ENCODE assay signal across 9 mouse cellular contexts in genomic region chr4:129024775-129025174, GRCm38 (mm10). TPM values are rescaled to one million over a fixed set of nuclear protein-coding genes. Genes with fewer than 3 reads are reported as not detected.
A peak's percentile ranks its signal among the peaks of the same experiment; 100 is the strongest.
DNase-seq lines count a peak whose midpoint lies in the region; ATAC-seq lines count a peak whose summit lies in the region.
"Had no signal": no experiment of that assay in that cellular context is flagged by ENCODE, and none has a peak within 500 bp of the region (broad histone marks: within the 10 kb centered on the region; RNA-seq: fewer than 3 reads in every experiment).

No protein-coding gene starts in this region.

- 36% methylated on average over 6 of the region's 6 CpGs for WGBS in liver, embryonic 11.5 days

- H3K9me3 ChIP-seq in liver, embryonic 11.5 days (ENCODE audit: control insufficient read depth, low read length): no peaks in the 10 kb centered on the region
- H3K9me3 ChIP-seq: neural tube, embryonic 12.5 days had no signal

- H3K27me3 ChIP-seq in liver, embryonic 11.5 days (replicated peaks; ENCODE audit: control insufficient read depth, insufficient read depth, low read length): no peaks in the 10 kb centered on the region
- H3K27me3 ChIP-seq: neural tube, embryonic 12.5 days had no signal

- no peak overlapping the region for H3K4me2 ChIP-seq in liver, embryonic 11.5 days
- H3K4me2 ChIP-seq: neural tube, embryonic 12.5 days had no signal

- peaks cover 4% of the 10 kb centered on the region; the same call in 1 of the 2 replicates for H3K4me1 ChIP-seq in liver, embryonic 11.5 days (replicated peaks; ENCODE audit: control insufficient read depth, insufficient read depth, low read length)
- H3K4me1 ChIP-seq: neural tube, embryonic 12.5 days had no signal

- intact Hi-C loops in gastrocnemius, postnatal 36 days (cut with DNase I): no loop called here
- intact Hi-C loops in heart, postnatal 14 days (cut with DNase I): loop anchor here (2.0 kb wide), 1 partner anchor 34 kb away; the partner anchor contains the start of gene Rnf19b

- no peak overlapping the region for H3K27ac ChIP-seq in liver, embryonic 11.5 days (ENCODE audit: low read depth, low read length)
- H3K27ac ChIP-seq: neural tube, embryonic 12.5 days had no signal

- H3K36me3 ChIP-seq in liver, embryonic 11.5 days (ENCODE audit: control insufficient read depth, insufficient read depth, low read length): no peaks in the 10 kb centered on the region
- H3K36me3 ChIP-seq: neural tube, embryonic 12.5 days had no signal

- peak; percentile 49 for DNase-seq in gastrocnemius, postnatal 10 days
- no peak for DNase-seq in gastrocnemius, postnatal 36 days
- peak; percentile 95 to 98 for DNase-seq in adrenal gland, postnatal 36 days
- peak; percentile 84 to 88 for DNase-seq in heart, postnatal 14 days
- no peak for DNase-seq in liver, embryonic 11.5 days (ENCODE audit: low spot score)
- DNase-seq in spleen, postnatal 4 days (ENCODE audit: low spot score in 2 of 2): peak; percentile 70 to 78
- no peak for DNase-seq in embryo, embryonic 10 days (ENCODE audit: low spot score)

- no peak overlapping the region for H3K4me3 ChIP-seq in liver, embryonic 11.5 days (ENCODE audit: low read depth, low read length)
- H3K4me3 ChIP-seq: neural tube, embryonic 12.5 days had no signal

- ATAC-seq in liver, embryonic 11.5 days (replicated peaks; ENCODE audit: low FRiP score): peak; percentile 43; the same call in 1 of the 2 replicates
- no peak for ATAC-seq in frontal cortex, adult (ENCODE audit: low TSS enrichment)

- no peak overlapping the region for H3K9ac ChIP-seq in liver, embryonic 11.5 days (ENCODE audit: low read depth, low read length)
- H3K9ac ChIP-seq: neural tube, embryonic 12.5 days had no signal

RNA-seq across cellular contexts. Expression of gene Ak2, which starts 33.0 kb away (rescaled TPM):
- 10 to 100 TPM; 47.7 to 55.3 TPM for total RNA-seq in gastrocnemius, postnatal 10 days (2021)
- 10 to 100 TPM; 28.1 to 34.1 TPM for total RNA-seq in gastrocnemius, postnatal 36 days (2021)
- total RNA-seq in adrenal gland, postnatal 36 days (2021): 100 to 1,000 TPM; 131 to 134 TPM
- 10 to 100 TPM; 66.0 to 66.7 TPM for total RNA-seq in heart, postnatal 14 days (2021)
- polyA plus RNA-seq in liver, embryonic 11.5 days (2014; fragmentation: Nextera tagmentation; extraction: Ambion mirVana): 235 and 256 TPM in 2 replicates

RNA-seq across cellular contexts. Expression of gene Rnf19b, which starts 33.3 kb away (rescaled TPM):
- 10 to 100 TPM; 17.0 to 17.4 TPM for total RNA-seq in gastrocnemius, postnatal 10 days (2021)
- total RNA-seq in gastrocnemius, postnatal 36 days (2021): 10 to 100 TPM; 20.3 to 22.7 TPM
- total RNA-seq in adrenal gland, postnatal 36 days (2021): 10 to 100 TPM; 41.1 to 45.6 TPM
- 10 to 100 TPM; 19.5 to 19.6 TPM for total RNA-seq in heart, postnatal 14 days (2021)
- polyA plus RNA-seq in liver, embryonic 11.5 days (2014; fragmentation: Nextera tagmentation; extraction: Ambion mirVana): 6.7 and 7.2 TPM in 2 replicates

Comparison
In these comparisons a context has a peak if more than half of its experiments do, and no peak if none do; other contexts are left out.
1. DNase-seq: peak in gastrocnemius, postnatal 10 days (single experiment), adrenal gland, postnatal 36 days (2 of 2), heart, postnatal 14 days (2 of 2) and spleen, postnatal 4 days (2 of 2); none in gastrocnemius, postnatal 36 days (0 of 2), liver, embryonic 11.5 days (single experiment) and embryo, embryonic 10 days (single experiment).